In the genomic region with DNA sequence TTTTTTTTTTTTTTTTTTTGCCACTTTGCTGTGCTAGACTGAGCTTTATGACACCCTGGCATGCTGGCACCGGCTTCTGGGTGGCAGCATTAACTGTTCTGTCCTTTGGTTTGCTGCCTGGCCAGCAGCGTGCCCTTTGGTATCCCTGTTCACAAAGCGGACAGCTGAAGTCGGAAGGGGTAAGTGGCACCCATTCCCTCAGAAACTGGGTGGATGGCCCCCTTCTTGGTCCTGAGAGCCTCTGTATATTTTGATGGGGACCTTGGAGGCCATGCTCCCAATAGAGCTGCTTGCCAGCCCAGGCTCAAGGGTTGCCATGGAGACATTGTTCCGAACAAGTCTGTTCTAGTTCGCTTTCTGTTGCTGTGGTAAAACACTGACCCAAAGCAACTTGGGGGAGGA, we compare ENCODE assay signal across 14 mouse cellular contexts.
DNase-seq lines count a peak whose midpoint lies in the region; ATAC-seq and TF ChIP-seq lines count a peak whose summit lies in the region.
"Had no signal": no experiment of that assay in that cellular context is flagged by ENCODE, and none has a peak within 500 bp of the region (broad histone marks: within the 10 kb centered on the region; RNA-seq: fewer than 3 reads in every experiment).

No protein-coding gene starts in this region.

- H3K27ac ChIP-seq in heart, embryonic 13.5 days (replicated peaks): no peak overlapping the region
- no peak overlapping the region for H3K27ac ChIP-seq in midbrain, embryonic 14.5 days (replicated peaks; ENCODE audit: low read depth, low read length)
- H3K27ac ChIP-seq in midbrain, embryonic 16.5 days (ENCODE audit: low read length): no peak overlapping the region
- H3K27ac ChIP-seq in kidney, postnatal 0 days: no peak overlapping the region
- H3K27ac ChIP-seq in neural tube, embryonic 15.5 days (replicated peaks): 0 out of 2 replicates have a peak overlapping the region, but pooled peaks have one; percentile 9
- H3K27ac ChIP-seq: embryonic facial prominence, embryonic 13.5 days; gastrocnemius, adult 2 months; heart, adult 2 months had no signal

- peak overlapping the region; percentile 39; the same call in 1 of the 2 replicates for H3K4me2 ChIP-seq in heart, embryonic 13.5 days
- no peak overlapping the region for H3K4me2 ChIP-seq in midbrain, embryonic 14.5 days (ENCODE audit: low read length)
- no peak overlapping the region for H3K4me2 ChIP-seq in midbrain, embryonic 16.5 days (ENCODE audit: low read length)
- H3K4me2 ChIP-seq in kidney, postnatal 0 days (ENCODE audit: low read length): 0 out of 2 replicates have a peak overlapping the region, but pooled peaks have one; percentile 23
- peak overlapping the region; percentile 31; the same call in 1 of the 2 replicates for H3K4me2 ChIP-seq in neural tube, embryonic 15.5 days
- H3K4me2 ChIP-seq: lung, embryonic 14.5 days had no signal

- 73% methylated on average over 6 of the region's 6 CpGs for WGBS in heart, embryonic 13.5 days
- 46% methylated on average over 6 of the region's 6 CpGs for WGBS in midbrain, embryonic 14.5 days
- WGBS in midbrain, embryonic 16.5 days: 49% methylated on average over 6 of the region's 6 CpGs
- WGBS in kidney, postnatal 0 days: 38% methylated on average over 6 of the region's 6 CpGs
- 29% methylated on average over 6 of the region's 6 CpGs for WGBS in neural tube, embryonic 15.5 days

- no peaks in the 10 kb centered on the region for H3K9me3 ChIP-seq in heart, embryonic 13.5 days
- no peaks in the 10 kb centered on the region; the same call in 1 of the 2 replicates for H3K9me3 ChIP-seq in midbrain, embryonic 14.5 days (ENCODE audit: control insufficient read depth, low read length)
- no peaks in the 10 kb centered on the region for H3K9me3 ChIP-seq in midbrain, embryonic 16.5 days (replicated peaks; ENCODE audit: control insufficient read depth, low read length, poor library complexity, severe bottlenecking)
- no peaks in the 10 kb centered on the region for H3K9me3 ChIP-seq in kidney, postnatal 0 days (replicated peaks; ENCODE audit: low read length)
- no peaks in the 10 kb centered on the region for H3K9me3 ChIP-seq in neural tube, embryonic 15.5 days (replicated peaks)

- no peak for DNase-seq in heart, adult 9 months (ENCODE audit: low spot score in 2 of 2)
- peak; percentile 58 for DNase-seq in midbrain, embryonic 14.5 days
- DNase-seq in kidney, postnatal 0 days (ENCODE audit: low spot score): peak; percentile 18
- DNase-seq in retina, embryonic 14.5 days (ENCODE audit: low spot score): no peak
- DNase-seq: cerebellum, postnatal 36 days; gastrocnemius, adult 2 months; heart, adult 2 months; lung, embryonic 14.5 days had no signal

- H3K4me3 ChIP-seq in heart, embryonic 13.5 days: no peak overlapping the region
- no peak overlapping the region for H3K4me3 ChIP-seq in midbrain, embryonic 14.5 days (replicated peaks; ENCODE audit: low read depth, low read length)
- no peak overlapping the region for H3K4me3 ChIP-seq in midbrain, embryonic 16.5 days (ENCODE audit: low read depth, low read length)
- H3K4me3 ChIP-seq in kidney, postnatal 0 days (replicated peaks; ENCODE audit: low read depth, low read length): no peak overlapping the region
- H3K4me3 ChIP-seq in neural tube, embryonic 15.5 days (replicated peaks): no peak overlapping the region
- H3K4me3 ChIP-seq: embryonic facial prominence, embryonic 13.5 days; gastrocnemius, adult 2 months; heart, adult 2 months; hindbrain, embryonic 10.5 days had no signal

- no peak overlapping the region for H3K9ac ChIP-seq in heart, embryonic 13.5 days
- no peak overlapping the region for H3K9ac ChIP-seq in midbrain, embryonic 14.5 days (replicated peaks; ENCODE audit: low read length)
- no peak overlapping the region for H3K9ac ChIP-seq in midbrain, embryonic 16.5 days (ENCODE audit: low read depth, low read length)
- H3K9ac ChIP-seq in kidney, postnatal 0 days (ENCODE audit: low read depth, low read length): no peak overlapping the region
- no peak overlapping the region for H3K9ac ChIP-seq in neural tube, embryonic 15.5 days (replicated peaks)
- H3K9ac ChIP-seq: lung, embryonic 14.5 days had no signal

- peaks cover 83% of the 10 kb centered on the region for H3K27me3 ChIP-seq in heart, embryonic 13.5 days (replicated peaks)
- H3K27me3 ChIP-seq in midbrain, embryonic 14.5 days (ENCODE audit: control insufficient read depth, insufficient read depth, low read length): no peaks in the 10 kb centered on the region
- H3K27me3 ChIP-seq in midbrain, embryonic 16.5 days (ENCODE audit: control insufficient read depth, insufficient read depth, low read depth, low read length): no peaks in the 10 kb centered on the region
- H3K27me3 ChIP-seq in kidney, postnatal 0 days (ENCODE audit: insufficient read depth, low read length): no peaks in the 10 kb centered on the region
- peaks cover 27% of the 10 kb centered on the region for H3K27me3 ChIP-seq in neural tube, embryonic 15.5 days (replicated peaks)

- no peaks in the 10 kb centered on the region for H3K36me3 ChIP-seq in heart, embryonic 13.5 days
- no peaks in the 10 kb centered on the region for H3K36me3 ChIP-seq in midbrain, embryonic 14.5 days (ENCODE audit: control insufficient read depth, insufficient read depth, low read length)
- H3K36me3 ChIP-seq in midbrain, embryonic 16.5 days (ENCODE audit: control insufficient read depth, insufficient read depth, low read length): no peaks in the 10 kb centered on the region
- H3K36me3 ChIP-seq in kidney, postnatal 0 days (ENCODE audit: insufficient read depth, low read length): no peaks in the 10 kb centered on the region
- H3K36me3 ChIP-seq in neural tube, embryonic 15.5 days: no peaks in the 10 kb centered on the region
- H3K36me3 ChIP-seq: embryonic facial prominence, embryonic 13.5 days; hindbrain, embryonic 10.5 days had no signal

- H3K4me1 ChIP-seq in heart, embryonic 13.5 days: peaks cover 15% of the 10 kb centered on the region
- peaks cover 21% of the 10 kb centered on the region for H3K4me1 ChIP-seq in midbrain, embryonic 14.5 days (ENCODE audit: control insufficient read depth, insufficient read depth, low read length)
- H3K4me1 ChIP-seq in midbrain, embryonic 16.5 days (ENCODE audit: control insufficient read depth, insufficient read depth, low read length): peaks cover 15% of the 10 kb centered on the region
- 0 out of 2 replicates have a peak, but pooled peaks cover 5% of the 10 kb centered on the region for H3K4me1 ChIP-seq in kidney, postnatal 0 days (replicated peaks; ENCODE audit: insufficient read depth, low read length)
- peaks cover 19% of the 10 kb centered on the region for H3K4me1 ChIP-seq in neural tube, embryonic 15.5 days

- no peak for TF ChIP-seq CTCF in kidney, postnatal 0 days (IDR thresholded peaks at IDR 0.05; ENCODE audit: low read depth)

- ATAC-seq in heart, embryonic 13.5 days (ENCODE audit: extremely low read depth, insufficient number of reproducible peaks, low FRiP score, low TSS enrichment): no peak
- no peak for ATAC-seq in midbrain, embryonic 14.5 days (ENCODE audit: low FRiP score, low TSS enrichment)
- no peak for ATAC-seq in midbrain, embryonic 16.5 days
- ATAC-seq in kidney, postnatal 0 days (replicated peaks; ENCODE audit: low FRiP score, low read depth): no peak
- no peak for ATAC-seq in neural tube, embryonic 15.5 days (ENCODE audit: low FRiP score)
- ATAC-seq: intestine, postnatal 0 days had no signal

Comparison
In these comparisons a context has a peak if more than half of its experiments do, and no peak if none do; other contexts are left out.
1. H3K4me2 ChIP-seq: peak in heart, embryonic 13.5 days (single experiment), kidney, postnatal 0 days (single experiment) and neural tube, embryonic 15.5 days (single experiment); none in midbrain, embryonic 14.5 days (single experiment) and midbrain, embryonic 16.5 days (single experiment).
2. DNase-seq: peak in midbrain, embryonic 14.5 days (single experiment) and kidney, postnatal 0 days (single experiment); none in heart, adult 9 months (0 of 2) and retina, embryonic 14.5 days (single experiment).